Mouse (Mus musculus) limb, embryonic 12.5 days (tissue): Measurements from ENCODE around the gene Trmt10b. TPM values are rescaled to one million over a fixed set of nuclear protein-coding genes. Genes with fewer than 3 reads are reported as not detected.

Experiments
- ATAC-seq: fragments of 200-750 bp; cut with Nextera tagmentation; 2 replicates; pipeline ENCODE4 v1.8.0; 2017; ENCODE audit warnings: low read depth, moderate TSS enrichment; ENCODE audit not compliant: insufficient number of reproducible peaks, insufficient read depth, low FRiP score, low TSS enrichment
- H3K27ac ChIP-seq: fragments of 300-500 bp; sonication (generic); 2 replicates; pipeline ENCODE4 v1.5.1; 2016; ENCODE audit warnings: mild to moderate bottlenecking, moderate library complexity
- H3K27me3 ChIP-seq: fragments of 300-500 bp; sonication (generic); 2 replicates; pipeline ENCODE4 v1.6.1; 2016; ENCODE audit warnings: mild to moderate bottlenecking, moderate library complexity
- H3K36me3 ChIP-seq: fragments of 300-500 bp; sonication (generic); 2 replicates; pipeline ENCODE4 v1.6.1; 2016; ENCODE audit warnings: mild to moderate bottlenecking, moderate library complexity
- H3K4me1 ChIP-seq: fragments of 300-500 bp; sonication (generic); replicated peaks from 2 replicates; pipeline ENCODE4 v1.6.1; 2016
- H3K4me2 ChIP-seq: fragments of 300-500 bp; sonication (generic); 2 replicates; pipeline ENCODE4 v1.6.1; 2016; ENCODE audit warnings: mild to moderate bottlenecking, moderate library complexity
- H3K4me3 ChIP-seq: fragments of 300-500 bp; sonication (generic); replicated peaks from 2 replicates; pipeline ENCODE4 v1.5.1; 2016; ENCODE audit warnings: mild to moderate bottlenecking
- H3K9ac ChIP-seq: fragments of 300-500 bp; sonication (generic); replicated peaks from 2 replicates; pipeline ENCODE4 v1.6.1; 2016; ENCODE audit warnings: mild to moderate bottlenecking, moderate library complexity
- H3K9me3 ChIP-seq: fragments of 300-500 bp; sonication (generic); 2 replicates; pipeline ENCODE4 v1.6.1; 2016; ENCODE audit warnings: mild to moderate bottlenecking, moderate library complexity
- WGBS: fragments of 180-500 bp; shearing (Covaris S2); methylation state at CpG from one replicate; pipeline ENCODE4 v1.1.7; 2016; 5-methylcytosine and 5-hydroxymethylcytosine counted together
- polyA plus RNA-seq: library from polyadenylated mRNA; unstranded; fragments of >200 nt; fragmentation: Nextera tagmentation; extraction: Ambion mirVana; gene quantifications from 2 replicates; pipeline ENCODE4 v1.2.1, GENCODE M21; 2016

Trmt10b gene
- polyA plus RNA-seq, 1 experiment from 2014 or later = 20.4 TPM

DNA sequence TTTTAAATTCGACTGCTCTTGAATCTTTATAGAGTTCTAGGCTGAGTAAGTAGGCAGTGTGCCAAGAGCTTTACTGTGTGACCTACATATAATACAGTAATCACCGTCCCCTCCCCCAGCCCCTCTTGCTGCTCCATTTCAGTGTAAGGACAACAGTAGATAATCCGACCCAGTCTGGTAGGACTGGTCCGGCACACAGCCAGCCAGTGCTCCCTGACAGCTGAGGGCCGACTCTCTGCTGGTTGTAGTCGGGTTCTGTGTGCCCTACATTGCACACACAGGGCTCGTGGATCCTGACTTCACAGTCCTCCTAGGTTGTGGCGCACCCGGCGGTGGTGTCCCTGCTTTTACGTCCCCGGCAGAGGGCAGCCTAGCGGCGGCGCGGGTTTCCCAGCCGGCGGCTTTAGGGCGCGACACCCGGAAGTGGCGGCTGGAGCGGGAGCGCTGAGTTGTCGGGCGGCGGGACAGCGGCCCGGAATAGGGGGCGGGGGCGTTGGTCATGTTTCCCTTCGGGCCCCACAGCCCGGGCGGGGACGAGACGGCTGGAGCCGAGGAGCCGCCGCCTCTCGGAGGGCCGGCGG, 44.8 kb downstream of the Trmt10b start, which contains the start of gene Dcaf10:
Gene Dcaf10, plus strand, starts transcription at position 433 of the 581 bp plus-strand sequence.
- Histone ChIP-seq H3K27me3 (no peaks in the 10 kb centered on the region; the same call in 1 of the 2 replicates), H3K36me3 (peaks cover 10% of the 10 kb centered on the region), H3K4me3 (peak within 1 kb of the TSS; percentile 98), H3K9ac (peak within 1 kb of the TSS; percentile 95), H3K4me1 (peaks cover 9% of the 10 kb centered on the region), H3K9me3 (no peaks in the 10 kb centered on the region), H3K4me2 (peak within 1 kb of the TSS; percentile 83), H3K27ac (peak within 1 kb of the TSS; percentile 98)
- peak; percentile 89 for ATAC-seq
- 2% methylated on average over 31 of the region's 42 CpGs for WGBS

DNA sequence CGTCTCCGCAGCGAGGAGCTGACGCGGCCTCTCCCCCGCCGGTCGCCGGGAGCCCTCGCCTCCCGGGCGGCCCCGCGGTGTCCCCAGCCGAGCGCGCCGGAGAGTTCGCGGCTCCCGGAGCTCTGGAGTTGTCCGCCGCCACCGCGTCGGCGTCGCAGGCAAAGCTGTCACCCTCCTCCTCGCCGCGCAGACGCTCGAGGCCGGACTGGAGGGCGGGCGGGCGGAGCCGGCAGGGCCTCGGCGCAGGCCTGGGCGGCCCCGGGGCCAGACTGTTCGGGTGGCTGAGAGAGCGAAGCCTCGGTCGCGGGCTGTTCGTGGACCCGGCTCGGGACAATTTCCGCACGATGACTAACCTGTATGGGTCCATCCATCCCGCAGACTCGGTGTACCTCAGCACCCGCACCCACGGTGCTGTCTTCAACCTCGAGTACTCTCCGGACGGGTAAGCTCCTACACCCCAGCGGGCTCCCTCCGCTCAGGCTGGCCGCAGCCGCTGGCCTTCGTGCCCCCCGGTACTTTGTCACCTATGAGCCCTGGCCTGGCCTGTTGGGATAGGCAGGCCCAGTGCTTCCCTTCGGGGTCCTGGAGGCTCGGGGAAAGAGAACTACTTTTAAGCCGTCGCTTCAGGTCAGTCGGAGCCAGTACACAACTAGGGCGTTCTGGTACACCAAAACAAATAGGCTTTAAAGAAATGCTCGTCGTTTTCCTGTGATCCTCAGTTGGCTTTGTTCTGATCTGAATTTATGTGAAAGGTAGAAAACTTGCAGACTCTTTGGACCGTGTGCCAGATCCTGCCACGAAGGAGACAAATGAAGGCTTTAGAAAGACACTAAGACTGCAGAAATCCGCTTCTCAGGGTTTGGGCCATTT, 45.6 kb downstream of the Trmt10b start, which contains the start of gene Exosc3:
Gene Exosc3, minus strand, starts transcription at position 447 of the 870 bp plus-strand sequence.
- under 1% methylated on average over 55 of the region's 76 CpGs for WGBS
- peaks cover 9% of the 10 kb centered on the region for H3K4me1 ChIP-seq
- no peaks in the 10 kb centered on the region for H3K9me3 ChIP-seq
- H3K36me3 ChIP-seq = peaks cover 16% of the 10 kb centered on the region
- H3K27ac ChIP-seq = peak within 1 kb of the TSS; percentile 98
- H3K9ac ChIP-seq = peak within 1 kb of the TSS; percentile 95
- H3K4me2 ChIP-seq = peak within 1 kb of the TSS; percentile 83
- no peaks in the 10 kb centered on the region; the same call in 1 of the 2 replicates for H3K27me3 ChIP-seq
- ATAC-seq = peak; percentile 86
- H3K4me3 ChIP-seq = peak within 1 kb of the TSS; percentile 98

DNA sequence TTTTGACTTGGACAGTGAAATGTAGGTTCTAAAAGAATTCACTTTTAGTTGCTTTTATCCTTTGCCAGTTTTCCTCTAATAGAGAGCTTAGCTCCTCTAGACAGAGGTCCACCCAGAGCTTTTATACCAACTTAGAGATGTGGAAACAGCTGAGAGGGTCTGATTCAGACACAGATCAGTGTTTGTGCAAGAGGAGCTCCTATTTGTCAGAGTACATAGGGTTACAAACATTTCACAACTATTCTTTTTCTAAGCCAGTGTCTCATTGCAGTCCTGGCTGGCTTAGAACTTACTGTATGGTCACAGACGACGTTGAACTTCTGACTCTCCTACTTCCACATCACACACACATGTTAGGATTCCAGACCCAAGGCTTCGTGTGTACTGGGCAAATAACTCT, 59.7 kb downstream of the Trmt10b start:
- Histone ChIP-seq H3K9me3 (no peaks in the 10 kb centered on the region), H3K4me3 (no peak overlapping the region), H3K4me2 (no peak overlapping the region), H3K9ac (no peak overlapping the region), H3K27ac (no peak overlapping the region), H3K27me3 (no peaks in the 10 kb centered on the region), H3K36me3 (peaks cover 46% of the 10 kb centered on the region), H3K4me1 (no peaks in the 10 kb centered on the region)
- ATAC-seq = no peak
- WGBS = 88% methylated on average over 3 of the region's 3 CpGs

Other genes starting within 250 kb of the Trmt10b start
- gene Fbxo10, start 212.5 kb upstream of the Trmt10b start, polyA plus RNA-seq = 17.1 and 18.9 TPM in 2 replicates
- gene Tomm5, start 189.0 kb upstream of the Trmt10b start, polyA plus RNA-seq = 196 and 201 TPM in 2 replicates
- 3.6 and 3.7 TPM in 2 replicates for gene Frmpd1, start 112.3 kb upstream of the Trmt10b start, polyA plus RNA-seq
- 19.9 and 20.4 TPM in 2 replicates for gene Dcaf10, start 45.0 kb downstream of the Trmt10b start, polyA plus RNA-seq
- 89.0 and 90.9 TPM in 2 replicates for gene Exosc3, start 45.6 kb downstream of the Trmt10b start, polyA plus RNA-seq
- gene Slc25a51, start 111.6 kb downstream of the Trmt10b start, polyA plus RNA-seq = 77.7 and 80.1 TPM in 2 replicates
- 6.6 and 8.3 TPM in 2 replicates for gene Shb, start 235.3 kb downstream of the Trmt10b start, polyA plus RNA-seq